Mouse (Mus musculus): ENCODE data around the gene Cmah.

GRCm38 (mm10) chr13:24522343-24522837 lies 195.2 kb downstream of the Cmah start:
- TF ChIP-seq GATA1 (IDR thresholded peaks at IDR 0.05; ENCODE audit: low read length), result no peak
- no peak for TF ChIP-seq TAL1 (IDR thresholded peaks at IDR 0.05; ENCODE audit: low read length)
